Mouse (Mus musculus) ES-E14 (cell line): Measurements from ENCODE around the gene Samd13. TPM values are rescaled to one million over a fixed set of nuclear protein-coding genes. Genes with fewer than 3 reads are reported as not detected.

Experiments
- DNase-seq: peaks from one replicate; pipeline ENCODE4 v3.0.0-alpha.2; 2013; ENCODE audit warnings: low read depth, low spot score
- H3K27ac ChIP-seq: 2 replicates; pipeline ENCODE4 v1.5.1; 2012; ENCODE audit warnings: low read depth, mild to moderate bottlenecking, low read length, moderate library complexity, mixed read lengths; ENCODE audit not compliant: poor library complexity, insufficient read depth, severe bottlenecking
- H3K36me3 ChIP-seq: 2 replicates; pipeline ENCODE4 v1.6.1; 2012; ENCODE audit warnings: mild to moderate bottlenecking, low read length, moderate library complexity, mixed read lengths; ENCODE audit not compliant: control insufficient read depth, poor library complexity, insufficient read depth, severe bottlenecking
- H3K4me1 ChIP-seq, 2 experiments: fragments of 150-350 bp in 1 of 2; sonication (generic) in 1 of 2; 2 replicates each; pipeline ENCODE4 v1.6.1; 2012; ENCODE audit warnings: low read length in 2 of 2, mild to moderate bottlenecking in 1 of 2, mixed read lengths in 1 of 2; ENCODE audit not compliant: control insufficient read depth in 2 of 2, insufficient read depth in 2 of 2, poor library complexity in 1 of 2
- H3K4me3 ChIP-seq, 2 experiments: fragments of 150-350 bp in 1 of 2; sonication (generic) in 1 of 2; 2 replicates each; pipeline ENCODE4 v1.5.1; 2012; ENCODE audit warnings: low read length in 2 of 2, low read depth in 1 of 2, mild to moderate bottlenecking in 1 of 2, mixed read lengths in 1 of 2; ENCODE audit not compliant: insufficient read depth in 1 of 2, poor library complexity in 1 of 2, severe bottlenecking in 1 of 2
- H3K9ac ChIP-seq: 2 replicates; pipeline ENCODE4 v1.6.1; 2012; ENCODE audit warnings: low read depth, mild to moderate bottlenecking, low read length, mixed read lengths; ENCODE audit not compliant: poor library complexity, insufficient read depth, severe bottlenecking
- H3K9me3 ChIP-seq: fragments of 150-350 bp; sonication (generic); 2 replicates; pipeline ENCODE4 v1.6.1; 2012; ENCODE audit warnings: low read depth, mild to moderate bottlenecking, low read length; ENCODE audit not compliant: control insufficient read depth, insufficient read depth
- CHD2 ChIP-seq: IDR thresholded peaks from 2 replicates; pipeline ENCODE4 v1.6.1; 2014; ENCODE audit warnings: mild to moderate bottlenecking, low read depth, low read length, inconsistent platforms
- HCFC1 ChIP-seq: IDR thresholded peaks from 2 replicates; pipeline ENCODE4 v1.6.1; 2012; ENCODE audit warnings: low read length, inconsistent platforms, borderline replicate concordance; ENCODE audit not compliant: insufficient read depth
- MAFK ChIP-seq: IDR thresholded peaks from 2 replicates; pipeline ENCODE4 v1.6.1; 2014; ENCODE audit warnings: mild to moderate bottlenecking, low read depth, low read length, inconsistent platforms; ENCODE audit not compliant: insufficient read depth
- ZC3H11A ChIP-seq: IDR thresholded peaks from 2 replicates; pipeline ENCODE4 v1.6.1; 2012; ENCODE audit warnings: low read depth, mild to moderate bottlenecking, inconsistent platforms, low read length, borderline replicate concordance
- ZNF384 ChIP-seq: IDR thresholded peaks from 2 replicates; pipeline ENCODE4 v1.6.1; 2012; ENCODE audit warnings: low read depth, low read length, inconsistent platforms
- in situ Hi-C, 2 experiments: fragments of 600-800 bp; cut with MboI; formaldehyde crosslinking; loops; one replicate each; pipeline ENCODE4 v1.15.1; 2025; ENCODE audit warnings: low sequenced_read_pairs in 2 of 2, inconsistent platforms in 1 of 2; ENCODE audit not compliant: unreplicated experiment in 2 of 2
- total RNA-seq: library from RNA; depleted of rRNA; stranded (reverse); fragments of 300-350 nt; gene quantifications from 2 replicates; pipeline ENCODE4 v1.2.3, GENCODE M21; 2012

Gene Samd13
- total RNA-seq, 1 experiment: 0.45 TPM

GRCm38 (mm10) chr3:146620555-146621249 lies 64.7 kb downstream of the Samd13 start:
- no peak for TF ChIP-seq HCFC1
- no peak for TF ChIP-seq CHD2
- no peak for TF ChIP-seq ZNF384
- no peak for TF ChIP-seq MAFK
- TF ChIP-seq ZC3H11A: no peak
- in situ Hi-C loops: no loop called here

GRCm38 (mm10) chr3:146620101-146620500 lies 65.3 kb downstream of the Samd13 start:
- in situ Hi-C loops: no loop called here
- TF ChIP-seq ZC3H11A (no peak), ZNF384 (no peak), MAFK (no peak), HCFC1 (no peak), CHD2 (no peak)
- H3K4me3 ChIP-seq: no peak overlapping the region
- H3K27ac ChIP-seq: no peak overlapping the region
- no peaks in the 10 kb centered on the region for H3K36me3 ChIP-seq
- no peak for DNase-seq
- H3K9ac ChIP-seq: no peak overlapping the region
- H3K9me3 ChIP-seq: no peaks in the 10 kb centered on the region
- no peaks in the 10 kb centered on the region for H3K4me1 ChIP-seq

More at GRCm38 (mm10) chr3:146620555-146621249, 64.7 kb downstream of the Samd13 start:
- Histone ChIP-seq H3K4me3 (no peak overlapping the region), H3K9ac (no peak overlapping the region), H3K36me3 (no peaks in the 10 kb centered on the region), H3K27ac (no peak overlapping the region), H3K4me1 (no peaks in the 10 kb centered on the region), H3K9me3 (no peaks in the 10 kb centered on the region)
- no peak for DNase-seq

- Histone ChIP-seq H3K9ac (no peak overlapping the region), H3K36me3 (no peaks in the 10 kb centered on the region), H3K9me3 (no peaks in the 10 kb centered on the region), H3K4me1 (no peaks in the 10 kb centered on the region), H3K4me3 (no peak overlapping the region), H3K27ac (no peak overlapping the region)
- DNase-seq: no peak
- no peak for TF ChIP-seq MAFK
- no peak for TF ChIP-seq ZNF384
- no peak for TF ChIP-seq CHD2
- no peak for TF ChIP-seq HCFC1
- TF ChIP-seq ZC3H11A: no peak
- in situ Hi-C loops: no loop called here
These were observed 67.0 kb downstream of the Samd13 start for GRCm38 (mm10) chr3:146618357-146618756.

- H3K27ac ChIP-seq: no peak overlapping the region
- H3K4me3 ChIP-seq: no peak overlapping the region
- H3K36me3 ChIP-seq: no peaks in the 10 kb centered on the region
- no peak for DNase-seq
- H3K9ac ChIP-seq: no peak overlapping the region
- in situ Hi-C loops: no loop called here
- H3K4me1 ChIP-seq: no peaks in the 10 kb centered on the region
- TF ChIP-seq ZC3H11A (no peak), HCFC1 (no peak), CHD2 (no peak), ZNF384 (no peak), MAFK (no peak)
- H3K9me3 ChIP-seq: no peaks in the 10 kb centered on the region
These were observed 67.4 kb downstream of the Samd13 start for GRCm38 (mm10) chr3:146617946-146618345.
